Mouse (Mus musculus) kidney, embryonic 14.5 days (tissue): ENCODE measurements around the gene P3h4. TPM values are rescaled to one million over a fixed set of nuclear protein-coding genes. Genes with fewer than 3 reads are reported as not detected.
A peak's percentile ranks its signal among the peaks of the same experiment; 100 is the strongest.

Experiments used
- ATAC-seq: fragments of 200-750 bp; cut with Nextera tagmentation; 2 replicates; pipeline ENCODE4 v1.8.0; 2017; ENCODE audit warnings: moderate number of reproducible peaks, mild to moderate bottlenecking, moderate TSS enrichment, moderate library complexity; ENCODE audit not compliant: low FRiP score, low TSS enrichment
- H3K27ac ChIP-seq: fragments of 300-500 bp; sonication (generic); 2 replicates; pipeline ENCODE4 v1.5.1; 2014; ENCODE audit warnings: low read depth, mild to moderate bottlenecking, low read length, moderate library complexity, mixed read lengths
- H3K27me3 ChIP-seq: fragments of 300-500 bp; sonication (generic); 2 replicates; pipeline ENCODE4 v1.6.1; 2014; ENCODE audit warnings: mild to moderate bottlenecking, low read length; ENCODE audit not compliant: control insufficient read depth, insufficient read depth
- H3K36me3 ChIP-seq: fragments of 300-500 bp; sonication (generic); 2 replicates; pipeline ENCODE4 v1.6.1; 2014; ENCODE audit warnings: low read length, mixed read lengths; ENCODE audit not compliant: control insufficient read depth, insufficient read depth
- H3K4me1 ChIP-seq: fragments of 300-500 bp; sonication (generic); 2 replicates; pipeline ENCODE4 v1.6.1; 2014; ENCODE audit warnings: low read length, mixed read lengths; ENCODE audit not compliant: control insufficient read depth, insufficient read depth
- H3K4me2 ChIP-seq: fragments of 300-500 bp; sonication (generic); replicated peaks from 2 replicates; pipeline ENCODE4 v1.6.1; 2014; ENCODE audit warnings: low read depth, mild to moderate bottlenecking, low read length
- H3K4me3 ChIP-seq: fragments of 300-500 bp; sonication (generic); 2 replicates; pipeline ENCODE4 v1.5.1; 2014; ENCODE audit warnings: mild to moderate bottlenecking, low read length
- H3K9ac ChIP-seq: fragments of 300-500 bp; sonication (generic); 2 replicates; pipeline ENCODE4 v1.6.1; 2014; ENCODE audit warnings: low read depth, mild to moderate bottlenecking, low read length, moderate library complexity
- H3K9me3 ChIP-seq: fragments of 300-500 bp; sonication (generic); 2 replicates; pipeline ENCODE4 v1.6.1; 2016; ENCODE audit warnings: low read length; ENCODE audit not compliant: control insufficient read depth
- WGBS: fragments of 180-500 bp; shearing (Covaris S2); extraction: QIAGEN DNeasy Blood & Tissue Kit; methylation state at CpG from one replicate; pipeline ENCODE4 v1.1.7; 2014; 5-methylcytosine and 5-hydroxymethylcytosine counted together
- polyA plus RNA-seq: library from polyadenylated mRNA; unstranded; fragments of >200 nt; fragmentation: Nextera tagmentation; extraction: Ambion mirVana; gene quantifications from 2 replicates; pipeline ENCODE4 v1.2.1, GENCODE M21; 2014

P3h4 gene
- 59.7 and 63.3 TPM in 2 replicates for polyA plus RNA-seq

DNA sequence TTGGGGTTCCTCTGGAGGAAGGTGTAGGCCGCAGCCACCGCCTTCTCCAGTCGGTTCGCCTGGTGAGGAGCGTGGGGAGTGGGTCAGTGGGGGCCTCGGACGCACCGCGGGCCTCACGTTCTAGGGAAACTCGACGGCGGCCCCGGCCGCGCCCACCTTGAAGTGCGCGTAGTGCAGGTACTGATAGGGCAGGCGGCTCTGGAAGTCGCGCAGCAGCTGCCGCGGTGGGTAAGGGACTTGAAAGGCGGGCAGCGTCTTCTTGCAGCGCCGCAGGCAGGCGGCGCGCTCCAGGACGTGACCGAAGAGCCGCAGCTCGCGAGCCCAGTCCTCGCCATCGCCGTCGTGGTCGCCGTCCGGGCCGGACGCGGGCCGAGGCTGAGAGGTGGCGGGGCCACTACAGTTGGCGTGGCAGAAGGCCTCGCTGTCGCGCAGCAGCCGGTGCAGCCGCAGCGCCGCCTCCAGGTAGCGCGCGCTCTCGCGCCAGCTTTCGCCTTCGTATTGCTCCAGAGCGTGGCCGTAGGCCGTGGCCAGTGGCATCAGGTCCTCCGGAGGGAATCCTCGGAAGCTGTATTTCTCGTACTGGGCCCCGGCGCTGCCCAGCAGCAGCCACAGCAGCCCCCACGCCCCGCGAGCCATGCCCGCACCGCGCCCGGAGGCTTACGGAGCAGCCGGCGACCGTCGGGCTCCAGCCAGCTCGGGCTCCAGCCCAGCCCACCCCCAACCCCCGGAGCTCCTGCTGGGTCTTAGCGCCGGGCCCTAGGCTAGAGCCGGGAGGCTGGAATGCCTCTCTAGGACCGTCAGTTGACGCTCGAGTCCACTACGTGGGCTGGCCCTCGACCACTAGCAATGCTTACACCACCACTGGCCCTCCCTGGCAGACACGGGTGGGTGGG is at the start of gene P3h4:
TSS of gene P3h4 (minus strand) at position 816 of the 893 bp plus-strand sequence.
- Histone ChIP-seq H3K27ac (peak within 1 kb of the TSS; percentile 95), H3K4me1 (peaks cover 32% of the 10 kb centered on the region), H3K4me3 (peak within 1 kb of the TSS; percentile 69), H3K9ac (peak within 1 kb of the TSS; percentile 72), H3K4me2 (peak within 1 kb of the TSS; percentile 82), H3K27me3 (no peaks in the 10 kb centered on the region), H3K36me3 (peaks cover 18% of the 10 kb centered on the region; the same call in 1 of the 2 replicates), H3K9me3 (no peaks in the 10 kb centered on the region)
- 1% methylated on average over 80 of the region's 93 CpGs for WGBS
- ATAC-seq = peak; percentile 96

- WGBS = 96% methylated on average over 10 of the region's 10 CpGs
- no peaks in the 10 kb centered on the region for H3K9me3 ChIP-seq
- H3K9ac ChIP-seq = no peak overlapping the region
- no peaks in the 10 kb centered on the region for H3K4me1 ChIP-seq
- H3K27me3 ChIP-seq = no peaks in the 10 kb centered on the region
- H3K36me3 ChIP-seq = peaks cover 26% of the 10 kb centered on the region
- H3K4me3 ChIP-seq = no peak overlapping the region
- no peak for ATAC-seq
- H3K27ac ChIP-seq = no peak overlapping the region
- no peak overlapping the region for H3K4me2 ChIP-seq
Measured at GRCm38 (mm10) chr11:100462699-100463098, 48.1 kb upstream of the P3h4 start.

- Histone ChIP-seq H3K4me2 (no peak overlapping the region), H3K27me3 (no peaks in the 10 kb centered on the region), H3K4me3 (no peak overlapping the region), H3K4me1 (no peaks in the 10 kb centered on the region), H3K27ac (no peak overlapping the region), H3K9me3 (no peaks in the 10 kb centered on the region), H3K36me3 (peaks cover 22% of the 10 kb centered on the region), H3K9ac (no peak overlapping the region)
- no peak for ATAC-seq
- 84% methylated on average over 5 of the region's 5 CpGs for WGBS
Measured at GRCm38 (mm10) chr11:100457711-100458110, 43.1 kb upstream of the P3h4 start.

GRCm38 (mm10) chr11:100457247-100457646 is 42.6 kb upstream of the P3h4 start:
- H3K36me3 ChIP-seq = peaks cover 18% of the 10 kb centered on the region
- H3K27ac ChIP-seq = no peak overlapping the region
- ATAC-seq = no peak
- H3K4me2 ChIP-seq = no peak overlapping the region
- H3K4me3 ChIP-seq = no peak overlapping the region
- H3K9me3 ChIP-seq = no peaks in the 10 kb centered on the region
- H3K4me1 ChIP-seq = no peaks in the 10 kb centered on the region
- WGBS = 66% methylated on average over 4 of the region's 4 CpGs
- H3K9ac ChIP-seq = no peak overlapping the region
- no peaks in the 10 kb centered on the region for H3K27me3 ChIP-seq

DNA sequence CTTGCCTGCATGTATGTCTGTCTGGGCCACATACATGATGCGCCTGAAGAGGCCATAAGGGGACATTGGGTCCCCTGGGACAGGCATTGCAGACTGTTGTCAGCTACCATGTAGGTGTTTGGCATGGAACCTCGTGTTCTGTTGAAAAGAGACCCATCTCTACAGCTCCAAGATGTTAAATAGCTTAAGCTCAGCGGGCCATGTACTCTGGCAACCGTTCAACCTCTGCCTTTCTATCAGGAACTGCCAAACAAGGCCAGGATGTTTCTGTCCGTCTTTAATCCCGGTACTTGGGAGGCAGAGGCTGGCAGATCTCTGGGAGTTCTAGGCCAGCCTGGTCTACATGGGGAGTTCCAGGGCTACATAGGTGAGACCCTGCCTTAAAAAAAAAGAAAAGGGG is 28.0 kb upstream of the P3h4 start:
- Histone ChIP-seq H3K4me2 (no peak overlapping the region), H3K9me3 (no peaks in the 10 kb centered on the region), H3K4me3 (no peak overlapping the region), H3K36me3 (no peaks in the 10 kb centered on the region), H3K27me3 (no peaks in the 10 kb centered on the region), H3K4me1 (peaks cover 8% of the 10 kb centered on the region; the same call in 1 of the 2 replicates), H3K27ac (no peak overlapping the region), H3K9ac (no peak overlapping the region)
- WGBS = 83% methylated on average over 6 of the region's 6 CpGs
- ATAC-seq = no peak

DNA sequence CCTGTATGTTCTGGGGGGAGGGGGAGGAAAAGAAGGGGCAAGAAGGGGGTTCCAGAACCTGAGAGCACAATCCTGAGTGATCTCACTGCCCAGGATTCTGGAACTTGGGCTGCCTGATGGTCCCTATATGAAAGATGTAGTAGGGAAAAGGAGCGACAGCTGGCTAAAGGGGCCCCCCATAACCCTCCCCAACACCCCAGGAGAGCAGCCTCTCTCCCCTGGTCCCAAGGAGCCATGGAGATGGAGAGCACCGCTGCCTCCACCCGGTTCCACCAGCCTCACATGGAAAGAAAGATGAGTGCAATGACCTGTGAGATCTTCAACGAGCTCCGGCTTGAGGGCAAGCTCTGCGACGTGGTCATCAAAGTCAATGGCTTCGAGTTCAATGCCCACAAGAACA is 27.2 kb upstream of the P3h4 start, which contains the start of the genes Nt5c3b and Klhl10:
TSS of gene Nt5c3b (minus strand) at position 12 of the 400 bp plus-strand sequence.
TSS of gene Klhl10 (plus strand) at position 121 of the 400 bp plus-strand sequence.
- Histone ChIP-seq H3K9ac (peak within 1 kb of the TSS; percentile 80), H3K4me2 (peak within 1 kb of the TSS; percentile 59), H3K36me3 (peaks cover 2% of the 10 kb centered on the region; the same call in 1 of the 2 replicates), H3K27me3 (no peaks in the 10 kb centered on the region), H3K9me3 (no peaks in the 10 kb centered on the region), H3K4me3 (peak within 1 kb of the TSS; percentile 74), H3K4me1 (peaks cover 8% of the 10 kb centered on the region; the same call in 1 of the 2 replicates), H3K27ac (peak within 1 kb of the TSS; percentile 1; the same call in 1 of the 2 replicates)
- no peak for ATAC-seq
- WGBS = 60% methylated on average over 8 of the region's 8 CpGs

DNA sequence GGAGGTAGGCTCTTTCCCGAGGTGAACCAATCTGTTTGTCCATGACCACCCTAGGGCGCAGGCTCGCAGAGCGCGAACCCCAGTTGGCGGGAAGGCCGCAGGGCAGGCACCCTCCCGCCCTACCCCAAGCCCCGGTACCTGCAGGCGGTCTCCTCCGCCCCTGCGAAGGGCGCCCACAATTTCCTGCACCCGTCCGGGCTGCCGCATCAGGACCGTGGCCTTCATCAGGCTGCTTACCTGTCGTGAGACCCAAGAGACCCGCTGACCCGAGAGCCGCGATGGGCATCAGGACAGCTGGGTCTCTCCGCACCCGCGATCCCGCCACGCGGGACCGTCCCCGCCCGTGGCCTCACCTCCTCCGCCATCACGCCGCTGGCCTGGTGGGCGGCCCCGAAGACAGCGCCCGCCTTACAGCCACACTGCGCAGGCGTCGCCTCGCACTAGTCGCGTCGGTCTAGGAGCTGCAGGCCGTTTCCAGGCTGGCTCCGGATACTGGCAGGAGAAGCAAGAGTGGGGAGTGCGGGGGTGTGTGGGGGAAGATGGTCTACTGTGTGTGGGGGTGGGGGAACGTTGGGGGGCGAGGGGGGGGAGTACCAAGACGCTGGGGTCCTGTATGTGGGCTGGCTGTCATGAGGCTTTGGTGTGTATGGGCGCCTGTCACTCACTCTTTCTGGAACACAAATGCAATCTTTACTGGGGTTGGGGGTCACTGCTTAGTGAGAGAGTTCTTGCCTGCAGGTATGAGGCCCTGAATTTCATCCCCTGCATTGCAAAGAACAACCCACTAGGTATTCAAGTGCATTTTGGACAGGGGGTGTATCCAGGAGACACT is 26.3 kb upstream of the P3h4 start:
- peak overlapping the region; percentile 80 for H3K9ac ChIP-seq
- peak; percentile 95 for ATAC-seq
- no peaks in the 10 kb centered on the region for H3K27me3 ChIP-seq
- peak overlapping the region; percentile 1; the same call in 1 of the 2 replicates for H3K27ac ChIP-seq
- no peaks in the 10 kb centered on the region for H3K9me3 ChIP-seq
- WGBS = under 1% methylated on average over 52 of the region's 52 CpGs
- H3K4me3 ChIP-seq = peak overlapping the region; percentile 74
- H3K4me1 ChIP-seq = peaks cover 8% of the 10 kb centered on the region; the same call in 1 of the 2 replicates
- peak overlapping the region; percentile 59 for H3K4me2 ChIP-seq
- peaks cover 11% of the 10 kb centered on the region; the same call in 1 of the 2 replicates for H3K36me3 ChIP-seq

GRCm38 (mm10) chr11:100437901-100438300 is 23.3 kb upstream of the P3h4 start:
- H3K4me2 ChIP-seq = no peak overlapping the region
- H3K36me3 ChIP-seq = peaks cover 25% of the 10 kb centered on the region; the same call in 1 of the 2 replicates
- no peak overlapping the region for H3K4me3 ChIP-seq
- peaks cover 8% of the 10 kb centered on the region; the same call in 1 of the 2 replicates for H3K4me1 ChIP-seq
- no peak for ATAC-seq
- H3K9me3 ChIP-seq = no peaks in the 10 kb centered on the region
- 53% methylated on average over 1 of the region's 1 CpGs for WGBS
- H3K9ac ChIP-seq = no peak overlapping the region
- no peaks in the 10 kb centered on the region for H3K27me3 ChIP-seq
- no peak overlapping the region for H3K27ac ChIP-seq
